Mouse (Mus musculus) ES-Bruce4 (cell line): ENCODE data around the gene Cox15. TPM values are rescaled to one million over a fixed set of nuclear protein-coding genes. Genes with fewer than 3 reads are reported as not detected.

Source experiments
- H3K27ac ChIP-seq: 2 replicates; pipeline ENCODE4 v1.5.1; 2012; ENCODE audit warnings: low read length, inconsistent platforms; ENCODE audit not compliant: insufficient read depth
- H3K27me3 ChIP-seq: 2 replicates; pipeline ENCODE4 v1.6.1; 2012; ENCODE audit warnings: mild to moderate bottlenecking, low read length, inconsistent platforms; ENCODE audit not compliant: control insufficient read depth, poor library complexity, insufficient read depth, severe bottlenecking
- H3K36me3 ChIP-seq: 2 replicates; pipeline ENCODE4 v1.6.1; 2012; ENCODE audit warnings: inconsistent platforms, mild to moderate bottlenecking, low read length, moderate library complexity; ENCODE audit not compliant: control insufficient read depth, poor library complexity, insufficient read depth, severe bottlenecking
- H3K4me1 ChIP-seq: one replicate; pipeline ENCODE4 v1.8.1; 2011; ENCODE audit warnings: low read length; ENCODE audit not compliant: control insufficient read depth, insufficient read depth
- H3K4me3 ChIP-seq: 2 replicates; pipeline ENCODE4 v1.5.1; 2011; ENCODE audit warnings: low read depth, mild to moderate bottlenecking, low read length
- H3K9ac ChIP-seq: 2 replicates; pipeline ENCODE4 v1.6.1; 2012; ENCODE audit warnings: low read depth, mild to moderate bottlenecking, inconsistent platforms; ENCODE audit not compliant: poor library complexity, severe bottlenecking
- H3K9me3 ChIP-seq: replicated peaks from 2 replicates; pipeline ENCODE4 v1.6.1; 2012; ENCODE audit warnings: mild to moderate bottlenecking, low read length, inconsistent platforms; ENCODE audit not compliant: control insufficient read depth, poor library complexity, insufficient read depth, severe bottlenecking
- CTCF ChIP-seq: IDR thresholded peaks from one replicate; pipeline ENCODE4 v1.8.1; 2011; ENCODE audit warnings: low read depth, low read length
- EP300 ChIP-seq: IDR thresholded peaks from 2 replicates; pipeline ENCODE4 v1.6.1; 2011; ENCODE audit warnings: low read depth, low read length; ENCODE audit not compliant: insufficient read depth
- POLR2A ChIP-seq: IDR thresholded peaks from one replicate; pipeline ENCODE4 v1.8.1; 2011; ENCODE audit warnings: low read length; ENCODE audit not compliant: insufficient read depth
- polyA plus RNA-seq: library from polyadenylated mRNA; stranded (reverse); fragments of >200 nt; gene quantifications from 2 replicates; pipeline ENCODE4 v1.2.4, GENCODE M21; 2011; ENCODE audit warnings: low read depth; ENCODE audit not compliant: missing spikeins, insufficient read depth, insufficient read length

The Cox15 gene
- polyA plus RNA-seq, 1 experiment = 29.9 TPM

GRCm38 (mm10) chr19:43776561-43776960 lies 23.8 kb upstream of the Cox15 start:
- no peaks in the 10 kb centered on the region for H3K9me3 ChIP-seq
- H3K4me3 ChIP-seq = no peak overlapping the region
- H3K27ac ChIP-seq = no peak overlapping the region
- no peaks in the 10 kb centered on the region for H3K27me3 ChIP-seq
- H3K4me1 ChIP-seq = no peaks in the 10 kb centered on the region
- TF ChIP-seq POLR2A (no peak), CTCF (no peak), EP300 (no peak)
- no peak overlapping the region for H3K9ac ChIP-seq
- H3K36me3 ChIP-seq = no peaks in the 10 kb centered on the region

- H3K9ac ChIP-seq = no peak overlapping the region
- H3K4me3 ChIP-seq = no peak overlapping the region
- H3K4me1 ChIP-seq = no peaks in the 10 kb centered on the region
- H3K9me3 ChIP-seq = no peaks in the 10 kb centered on the region
- no peak overlapping the region for H3K27ac ChIP-seq
- TF ChIP-seq CTCF (no peak), POLR2A (no peak), EP300 (no peak)
- H3K27me3 ChIP-seq = no peaks in the 10 kb centered on the region
- H3K36me3 ChIP-seq = no peaks in the 10 kb centered on the region
Measured at GRCm38 (mm10) chr19:43775433-43775832, 22.6 kb upstream of the Cox15 start.

GRCm38 (mm10) chr19:43772311-43772710 lies 19.5 kb upstream of the Cox15 start:
- no peak overlapping the region for H3K4me3 ChIP-seq
- no peaks in the 10 kb centered on the region for H3K27me3 ChIP-seq
- no peak overlapping the region for H3K27ac ChIP-seq
- H3K9ac ChIP-seq = no peak overlapping the region
- TF ChIP-seq POLR2A (no peak), EP300 (no peak), CTCF (no peak)
- no peaks in the 10 kb centered on the region for H3K4me1 ChIP-seq
- H3K36me3 ChIP-seq = no peaks in the 10 kb centered on the region
- no peaks in the 10 kb centered on the region for H3K9me3 ChIP-seq

- Histone ChIP-seq H3K27me3 (no peaks in the 10 kb centered on the region), H3K36me3 (no peaks in the 10 kb centered on the region), H3K4me3 (no peak overlapping the region), H3K9ac (no peak overlapping the region), H3K27ac (no peak overlapping the region), H3K4me1 (no peaks in the 10 kb centered on the region), H3K9me3 (no peaks in the 10 kb centered on the region)
- no peak for TF ChIP-seq EP300
- TF ChIP-seq CTCF = no peak
- TF ChIP-seq POLR2A = no peak
Measured at GRCm38 (mm10) chr19:43771499-43771969, 18.7 kb upstream of the Cox15 start.

- no peaks in the 10 kb centered on the region for H3K9me3 ChIP-seq
- no peaks in the 10 kb centered on the region for H3K36me3 ChIP-seq
- H3K4me1 ChIP-seq = no peaks in the 10 kb centered on the region
- no peak for TF ChIP-seq EP300
- no peak for TF ChIP-seq CTCF
- TF ChIP-seq POLR2A = no peak
- H3K27me3 ChIP-seq = no peaks in the 10 kb centered on the region
- no peak overlapping the region for H3K9ac ChIP-seq
- H3K4me3 ChIP-seq = no peak overlapping the region
- H3K27ac ChIP-seq = no peak overlapping the region
Measured at GRCm38 (mm10) chr19:43770584-43770983, 17.8 kb upstream of the Cox15 start.

- TF ChIP-seq CTCF (no peak), POLR2A (no peak), EP300 (no peak)
- Histone ChIP-seq H3K4me3 (no peak overlapping the region), H3K36me3 (no peaks in the 10 kb centered on the region), H3K9me3 (no peaks in the 10 kb centered on the region), H3K27me3 (no peaks in the 10 kb centered on the region), H3K27ac (no peak overlapping the region), H3K9ac (no peak overlapping the region), H3K4me1 (no peaks in the 10 kb centered on the region)
Measured at GRCm38 (mm10) chr19:43769366-43769960, 16.7 kb upstream of the Cox15 start.
